Comparison of ENCODE assay signal across 7 mouse cellular contexts in the genomic region with DNA sequence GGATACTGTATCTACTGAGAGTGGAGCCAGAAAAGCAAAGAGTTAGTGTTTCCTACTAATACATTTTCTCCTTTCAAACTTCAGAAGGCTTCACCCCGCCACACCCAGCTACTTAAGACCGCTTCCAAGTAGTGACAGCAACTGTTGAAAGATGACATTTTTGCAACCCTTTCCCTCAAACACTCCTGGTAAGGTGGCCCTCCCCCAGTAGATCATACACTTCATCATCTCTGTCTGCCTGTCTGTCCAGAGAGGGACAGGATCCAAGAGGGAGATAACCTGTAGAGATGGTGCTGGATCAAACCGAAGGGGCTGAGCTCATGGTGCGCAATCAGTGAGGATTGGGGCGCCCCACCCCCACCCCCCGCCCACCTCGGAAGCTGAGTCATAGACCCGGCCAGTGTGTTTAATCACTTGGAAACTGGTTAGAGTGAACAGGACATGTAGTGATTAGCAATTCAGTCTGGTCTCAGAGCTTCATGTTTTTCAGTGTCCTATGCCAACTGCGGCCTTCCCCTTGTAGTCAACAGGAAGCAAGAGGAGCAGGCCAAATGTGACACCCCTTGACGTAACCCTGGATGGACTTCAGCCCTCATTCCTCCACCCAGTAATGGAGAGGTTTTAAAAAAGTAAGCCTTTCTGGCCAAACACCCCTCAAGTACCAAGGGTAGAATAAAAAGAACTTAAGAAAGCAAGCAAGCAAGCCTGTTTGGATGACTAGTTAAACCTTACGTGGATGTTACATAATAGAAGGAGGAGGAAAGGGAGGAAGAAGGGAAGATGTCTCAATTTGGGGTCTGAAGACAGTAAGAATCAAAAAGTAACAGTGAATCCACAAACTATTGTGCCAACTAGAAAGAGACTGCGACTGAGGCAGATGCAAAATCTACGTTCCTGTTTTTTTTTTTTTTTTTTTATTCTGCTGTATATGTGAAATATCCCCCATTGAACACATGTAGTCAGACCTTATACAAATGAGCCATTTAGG.
DNase-seq lines count a peak whose midpoint lies in the region; ATAC-seq lines count a peak whose summit lies in the region.

No protein-coding gene starts in this region.

- no peak for DNase-seq in midbrain, embryonic 10.5 days (ENCODE audit: low spot score)
- DNase-seq in heart, postnatal 14 days = peak; percentile 64 to 72
- DNase-seq in thymus, postnatal 36 days = no peak

- 83% methylated on average over 13 of the region's 13 CpGs for WGBS in midbrain, embryonic 13.5 days
- 84% methylated on average over 13 of the region's 13 CpGs for WGBS in midbrain, embryonic 10.5 days
- WGBS in embryonic facial prominence, embryonic 15.5 days = 70% methylated on average over 13 of the region's 13 CpGs
- 75% methylated on average over 13 of the region's 13 CpGs for WGBS in stomach, embryonic 15.5 days

- no peaks in the 10 kb centered on the region for H3K27me3 ChIP-seq in midbrain, embryonic 13.5 days
- no peaks in the 10 kb centered on the region for H3K27me3 ChIP-seq in midbrain, embryonic 10.5 days (ENCODE audit: low read depth, poor library complexity, severe bottlenecking)
- no peaks in the 10 kb centered on the region for H3K27me3 ChIP-seq in embryonic facial prominence, embryonic 15.5 days
- no peaks in the 10 kb centered on the region for H3K27me3 ChIP-seq in stomach, embryonic 15.5 days (replicated peaks)

- intact Hi-C loops in heart, postnatal 14 days (cut with DNase I) = no loop called here

- no peak overlapping the region for H3K9ac ChIP-seq in midbrain, embryonic 13.5 days (replicated peaks)
- H3K9ac ChIP-seq in embryonic facial prominence, embryonic 15.5 days = no peak overlapping the region
- no peak overlapping the region for H3K9ac ChIP-seq in stomach, embryonic 15.5 days

- no peaks in the 10 kb centered on the region for H3K9me3 ChIP-seq in midbrain, embryonic 13.5 days
- no peaks in the 10 kb centered on the region for H3K9me3 ChIP-seq in midbrain, embryonic 10.5 days (replicated peaks)
- no peaks in the 10 kb centered on the region for H3K9me3 ChIP-seq in embryonic facial prominence, embryonic 15.5 days (replicated peaks)
- no peaks in the 10 kb centered on the region for H3K9me3 ChIP-seq in stomach, embryonic 15.5 days

- H3K4me1 ChIP-seq in midbrain, embryonic 13.5 days (replicated peaks) = peaks cover 11% of the 10 kb centered on the region
- H3K4me1 ChIP-seq in midbrain, embryonic 10.5 days = peaks cover 16% of the 10 kb centered on the region
- peaks cover 22% of the 10 kb centered on the region for H3K4me1 ChIP-seq in embryonic facial prominence, embryonic 15.5 days
- peaks cover 3% of the 10 kb centered on the region; the same call in 1 of the 2 replicates for H3K4me1 ChIP-seq in stomach, embryonic 15.5 days

- H3K4me3 ChIP-seq in midbrain, embryonic 13.5 days (replicated peaks) = no peak overlapping the region
- H3K4me3 ChIP-seq in midbrain, embryonic 10.5 days = no peak overlapping the region
- H3K4me3 ChIP-seq in embryonic facial prominence, embryonic 15.5 days (replicated peaks) = no peak overlapping the region
- H3K4me3 ChIP-seq in stomach, embryonic 15.5 days (replicated peaks) = no peak overlapping the region

- no peaks in the 10 kb centered on the region for H3K36me3 ChIP-seq in midbrain, embryonic 13.5 days
- H3K36me3 ChIP-seq in midbrain, embryonic 10.5 days = no peaks in the 10 kb centered on the region
- no peaks in the 10 kb centered on the region for H3K36me3 ChIP-seq in embryonic facial prominence, embryonic 15.5 days
- H3K36me3 ChIP-seq in stomach, embryonic 15.5 days = no peaks in the 10 kb centered on the region

- ATAC-seq in midbrain, embryonic 13.5 days = peak; percentile 34; the same call in 1 of the 2 replicates
- no peak for ATAC-seq in embryonic facial prominence, embryonic 15.5 days (ENCODE audit: insufficient number of reproducible peaks, low FRiP score, low TSS enrichment, low read depth)
- ATAC-seq in stomach, embryonic 15.5 days (ENCODE audit: insufficient read depth, low FRiP score, low read depth) = peak; percentile 27; the same call in 1 of the 2 replicates
- no peak for ATAC-seq in megakaryocyte-erythroid progenitor cell, adult 5-6 weeks (replicated peaks; ENCODE audit: low FRiP score, low TSS enrichment, poor library complexity, severe bottlenecking)

- no peak overlapping the region for H3K27ac ChIP-seq in midbrain, embryonic 13.5 days
- no peak overlapping the region for H3K27ac ChIP-seq in midbrain, embryonic 10.5 days (replicated peaks)
- H3K27ac ChIP-seq in embryonic facial prominence, embryonic 15.5 days (replicated peaks) = peak overlapping the region; percentile 74
- H3K27ac ChIP-seq in stomach, embryonic 15.5 days = no peak overlapping the region

- H3K4me2 ChIP-seq in midbrain, embryonic 13.5 days (replicated peaks) = peak overlapping the region; percentile 15; the same call in 1 of the 2 replicates
- H3K4me2 ChIP-seq in embryonic facial prominence, embryonic 15.5 days (replicated peaks) = peak overlapping the region; percentile 44; the same call in 1 of the 2 replicates
- H3K4me2 ChIP-seq in stomach, embryonic 15.5 days = no peak overlapping the region

Comparison
In these comparisons a context has a peak if more than half of its experiments do, and no peak if none do; other contexts are left out.
1. ATAC-seq: peak in midbrain, embryonic 13.5 days (single experiment) and stomach, embryonic 15.5 days (single experiment); none in embryonic facial prominence, embryonic 15.5 days (single experiment) and megakaryocyte-erythroid progenitor cell, adult 5-6 weeks (single experiment).
2. DNase-seq: peak in heart, postnatal 14 days (2 of 2); none in midbrain, embryonic 10.5 days (single experiment) and thymus, postnatal 36 days (0 of 2).